ENCODE assay signal across 8 mouse cellular contexts in the genomic region with DNA sequence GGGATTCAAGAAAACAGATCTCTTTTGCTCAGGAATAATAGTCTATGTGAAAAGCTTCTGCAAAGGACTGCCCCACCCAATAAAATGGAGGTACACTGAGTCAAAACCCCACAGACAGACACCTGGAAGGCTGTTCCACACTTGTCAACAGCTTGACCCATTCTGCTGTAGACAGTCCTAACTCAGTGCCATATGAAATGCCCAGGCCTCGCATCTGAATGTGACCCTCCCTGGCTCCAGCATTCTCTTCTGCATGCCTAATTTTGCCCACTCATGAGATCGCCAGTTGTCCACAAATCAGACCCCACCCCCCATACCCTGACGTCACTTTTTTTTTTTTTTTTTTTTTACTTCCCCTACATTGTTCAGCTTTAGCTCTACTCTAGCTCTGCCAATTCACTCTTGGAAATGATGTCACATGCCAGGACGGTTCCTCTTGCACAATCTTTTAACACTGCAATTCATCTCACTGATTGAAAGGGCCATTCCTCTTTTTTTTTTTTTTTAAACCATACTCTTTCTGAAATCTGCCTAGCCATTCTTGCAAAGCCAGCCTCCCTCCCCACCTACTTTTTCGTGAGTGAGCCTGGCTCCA. TPM values are rescaled to one million over a fixed set of nuclear protein-coding genes. Genes with fewer than 3 reads are reported as not detected.
A peak's percentile ranks its signal among the peaks of the same experiment; 100 is the strongest.
DNase-seq lines count a peak whose midpoint lies in the region; ATAC-seq and TF ChIP-seq lines count a peak whose summit lies in the region.
"Had no signal": no experiment of that assay in that cellular context is flagged by ENCODE, and none has a peak within 500 bp of the region (broad histone marks: within the 10 kb centered on the region; RNA-seq: fewer than 3 reads in every experiment).

No protein-coding gene starts in this region.

- no peaks in the 10 kb centered on the region for H3K36me3 ChIP-seq in intestine, embryonic 16.5 days (ENCODE audit: control insufficient read depth, insufficient read depth, low read length)
- no peaks in the 10 kb centered on the region for H3K36me3 ChIP-seq in midbrain, postnatal 0 days (ENCODE audit: insufficient read depth, low read length)
- H3K36me3 ChIP-seq: limb, embryonic 15.5 days had no signal

- no peak overlapping the region for H3K4me2 ChIP-seq in intestine, embryonic 16.5 days (ENCODE audit: low read depth, low read length)
- H3K4me2 ChIP-seq in midbrain, postnatal 0 days (ENCODE audit: low read depth, low read length, poor library complexity, severe bottlenecking), result no peak overlapping the region
- H3K4me2 ChIP-seq: limb, embryonic 15.5 days had no signal

- intact Hi-C loops in gastrocnemius, postnatal 14 days (cut with DNase I; ENCODE audit: low total_unique reads), result no loop called here

- no peak for TF ChIP-seq CTCF in layer of hippocampus, adult 2 months (conservative IDR thresholded peaks at IDR 0.05)
- no peak for TF ChIP-seq CTCF in brain, embryonic 14.5 days (IDR thresholded peaks at IDR 0.05; ENCODE audit: borderline replicate concordance, extremely low read depth, insufficient read depth, insufficient read length)
- TF ChIP-seq CTCF in midbrain, postnatal 0 days (IDR thresholded peaks at IDR 0.05), result no peak

- no peak for DNase-seq in layer of hippocampus, adult 2 months (ENCODE audit: low spot score in 2 of 2)
- DNase-seq in layer of hippocampus, postnatal 10 days (ENCODE audit: low spot score in 2 of 2), result no peak
- DNase-seq in brain, embryonic 14.5 days (ENCODE audit: low read depth), result peak; percentile 76
- peak; percentile 57 for DNase-seq in midbrain, postnatal 0 days (ENCODE audit: low spot score)
- DNase-seq in kidney, adult 11 months, result no peak
- no peak for DNase-seq in gastrocnemius, postnatal 14 days

- H3K9ac ChIP-seq in intestine, embryonic 16.5 days (ENCODE audit: low read depth, low read length), result no peak overlapping the region
- no peak overlapping the region for H3K9ac ChIP-seq in midbrain, postnatal 0 days (replicated peaks; ENCODE audit: low read length, poor library complexity, severe bottlenecking)
- H3K9ac ChIP-seq: limb, embryonic 15.5 days had no signal

- H3K9me3 ChIP-seq in intestine, embryonic 16.5 days (ENCODE audit: control insufficient read depth, low read length), result no peaks in the 10 kb centered on the region
- no peaks in the 10 kb centered on the region for H3K9me3 ChIP-seq in midbrain, postnatal 0 days (ENCODE audit: low read length)
- H3K9me3 ChIP-seq: limb, embryonic 15.5 days had no signal

- H3K27ac ChIP-seq in layer of hippocampus, adult 2 months, result peak overlapping the region; percentile 64; the same call in 1 of the 2 replicates
- H3K27ac ChIP-seq in intestine, embryonic 16.5 days (ENCODE audit: low read length), result peak overlapping the region; percentile 68
- peak overlapping the region; percentile 51; the same call in 1 of the 2 replicates for H3K27ac ChIP-seq in midbrain, postnatal 0 days (ENCODE audit: low read depth, low read length)
- H3K27ac ChIP-seq: limb, embryonic 15.5 days had no signal

- peak; percentile 72 for ATAC-seq in intestine, embryonic 16.5 days
- ATAC-seq in midbrain, postnatal 0 days (ENCODE audit: low FRiP score), result no peak

- no peaks in the 10 kb centered on the region for H3K27me3 ChIP-seq in intestine, embryonic 16.5 days (replicated peaks; ENCODE audit: control insufficient read depth, insufficient read depth, low read length)
- no peaks in the 10 kb centered on the region for H3K27me3 ChIP-seq in midbrain, postnatal 0 days (ENCODE audit: insufficient read depth, low read length)
- H3K27me3 ChIP-seq: limb, embryonic 15.5 days had no signal

- TF ChIP-seq POLR2A in brain, embryonic 14.5 days (IDR thresholded peaks at IDR 0.05; ENCODE audit: borderline replicate concordance, extremely low read depth, insufficient read depth, insufficient read length, poor library complexity, severe bottlenecking), result no peak

- H3K4me1 ChIP-seq in intestine, embryonic 16.5 days (ENCODE audit: control insufficient read depth, insufficient read depth, low read length), result peaks cover 18% of the 10 kb centered on the region
- no peaks in the 10 kb centered on the region for H3K4me1 ChIP-seq in midbrain, postnatal 0 days (ENCODE audit: insufficient read depth, low read length)

- WGBS in intestine, embryonic 16.5 days, result 56% methylated on average over 5 of the region's 5 CpGs
- WGBS in midbrain, postnatal 0 days, result 58% methylated on average over 5 of the region's 5 CpGs

- no peak overlapping the region for H3K4me3 ChIP-seq in layer of hippocampus, adult 2 months
- no peak overlapping the region for H3K4me3 ChIP-seq in intestine, embryonic 16.5 days (ENCODE audit: low read length)
- no peak overlapping the region for H3K4me3 ChIP-seq in midbrain, postnatal 0 days (ENCODE audit: low read depth, low read length)
- H3K4me3 ChIP-seq: limb, embryonic 15.5 days had no signal

RNA-seq across cellular contexts. Expression of gene Aqp9, which starts 1.5 kb away (rescaled TPM):
- 1 to 10 TPM; 1.5 to 3.5 TPM for total RNA-seq in layer of hippocampus, adult 2 months (2021)
- 1 to 10 TPM; 2.4 to 3.7 TPM for total RNA-seq in layer of hippocampus, postnatal 10 days (2021)
- polyA plus RNA-seq in brain, embryonic 14.5 days (2012; rRNA removed), result 0.34 and 0.36 TPM in 2 replicates
- 1.1 TPM in 2 replicates for polyA plus RNA-seq in intestine, embryonic 16.5 days (2015; fragmentation: Nextera tagmentation; extraction: Ambion mirVana)
- total RNA-seq in midbrain, postnatal 0 days (2014; rRNA removed), result 1.3 and 6.4 TPM in 2 replicates
- polyA plus RNA-seq in midbrain, postnatal 0 days (2015; fragmentation: Nextera tagmentation; extraction: Ambion mirVana), result 1.7 and 2.3 TPM in 2 replicates
- total RNA-seq in gastrocnemius, postnatal 14 days (2021), result under 1 TPM in 1 of 2 experiments, not detected in 1; 0.09 TPM

RNA-seq across cellular contexts. Expression of gene Aldh1a2, which starts 48.6 kb away (rescaled TPM):
- 1 to 10 TPM; 4.7 to 6.5 TPM for total RNA-seq in layer of hippocampus, adult 2 months (2021)
- total RNA-seq in layer of hippocampus, postnatal 10 days (2021), result 1 to 10 TPM; 6.1 to 7.9 TPM
- 7.4 and 11.6 TPM in 2 replicates for polyA plus RNA-seq in brain, embryonic 14.5 days (2012; rRNA removed)
- polyA plus RNA-seq in intestine, embryonic 16.5 days (2015; fragmentation: Nextera tagmentation; extraction: Ambion mirVana), result 61.4 and 68.9 TPM in 2 replicates
- 19.9 and 33.7 TPM in 2 replicates for total RNA-seq in midbrain, postnatal 0 days (2014; rRNA removed)
- polyA plus RNA-seq in midbrain, postnatal 0 days (2015; fragmentation: Nextera tagmentation; extraction: Ambion mirVana), result 27.3 and 28.5 TPM in 2 replicates
- total RNA-seq in gastrocnemius, postnatal 14 days (2021), result 1 to 10 TPM; 4.7 to 6.1 TPM

Comparison
In these comparisons a context has a peak if more than half of its experiments do, and no peak if none do; other contexts are left out.
1. DNase-seq: peak in brain, embryonic 14.5 days (single experiment) and midbrain, postnatal 0 days (single experiment); none in layer of hippocampus, adult 2 months (0 of 2), layer of hippocampus, postnatal 10 days (0 of 2), kidney, adult 11 months (single experiment) and gastrocnemius, postnatal 14 days (single experiment).
2. Peak in every context shown above with its lines, with median percentiles within 50 percentile points of each other: H3K27ac ChIP-seq.